Comparison of ENCODE assay signal across 9 mouse cellular contexts in genomic region chr12:86725706-86726105, GRCm38 (mm10). TPM values are rescaled to one million over a fixed set of nuclear protein-coding genes. Genes with fewer than 3 reads are reported as not detected.
DNase-seq lines count a peak whose midpoint lies in the region; ATAC-seq and TF ChIP-seq lines count a peak whose summit lies in the region.
"Had no signal": no experiment of that assay in that cellular context is flagged by ENCODE, and none has a peak within 500 bp of the region (broad histone marks: within the 10 kb centered on the region; RNA-seq: fewer than 3 reads in every experiment).

No protein-coding gene starts in this region.

- no peak overlapping the region for H3K27ac ChIP-seq in kidney, postnatal 0 days
- no peak overlapping the region for H3K27ac ChIP-seq in ES-Bruce4 (ENCODE audit: insufficient read depth, low read length)
- no peak overlapping the region for H3K27ac ChIP-seq in brown adipose tissue, adult 24 weeks (replicated peaks; ENCODE audit: low read depth, low read length)
- H3K27ac ChIP-seq in hindbrain, postnatal 0 days, result peak overlapping the region; percentile 57
- peak overlapping the region; percentile 71 for H3K27ac ChIP-seq in midbrain, embryonic 16.5 days (ENCODE audit: low read length)

- peak overlapping the region; percentile 94 for H3K4me2 ChIP-seq in kidney, postnatal 0 days (ENCODE audit: low read length)
- peak overlapping the region; percentile 95 for H3K4me2 ChIP-seq in hindbrain, postnatal 0 days (ENCODE audit: low read depth, low read length)
- H3K4me2 ChIP-seq in midbrain, embryonic 16.5 days (ENCODE audit: low read length), result peak overlapping the region; percentile 76

- no peaks in the 10 kb centered on the region for H3K9me3 ChIP-seq in kidney, postnatal 0 days (replicated peaks; ENCODE audit: low read length)
- H3K9me3 ChIP-seq in ES-Bruce4 (replicated peaks; ENCODE audit: control insufficient read depth, insufficient read depth, low read length, poor library complexity, severe bottlenecking), result no peaks in the 10 kb centered on the region
- H3K9me3 ChIP-seq in hindbrain, postnatal 0 days (ENCODE audit: low read length), result no peaks in the 10 kb centered on the region
- H3K9me3 ChIP-seq in midbrain, embryonic 16.5 days (replicated peaks; ENCODE audit: control insufficient read depth, low read length, poor library complexity, severe bottlenecking), result no peaks in the 10 kb centered on the region

- H3K4me3 ChIP-seq in kidney, postnatal 0 days (replicated peaks; ENCODE audit: low read depth, low read length), result peak overlapping the region; percentile 60
- H3K4me3 ChIP-seq in ES-Bruce4 (ENCODE audit: low read depth, low read length), result peak overlapping the region; percentile 88
- H3K4me3 ChIP-seq in brown adipose tissue, adult 24 weeks (ENCODE audit: insufficient read depth, low read depth, low read length), result peak overlapping the region; percentile 90
- peak overlapping the region; percentile 57 for H3K4me3 ChIP-seq in hindbrain, postnatal 0 days (ENCODE audit: low read length)
- peak overlapping the region; percentile 84 for H3K4me3 ChIP-seq in midbrain, embryonic 16.5 days (ENCODE audit: low read depth, low read length)

- no peak; the same call in 1 of the 2 replicates for ATAC-seq in kidney, postnatal 0 days (replicated peaks; ENCODE audit: low FRiP score, low read depth)
- peak; percentile 18 for ATAC-seq in hindbrain, postnatal 0 days
- peak; percentile 71 for ATAC-seq in midbrain, embryonic 16.5 days

- peak overlapping the region; percentile 61 for H3K9ac ChIP-seq in kidney, postnatal 0 days (ENCODE audit: low read depth, low read length)
- peak overlapping the region; percentile 86 for H3K9ac ChIP-seq in ES-Bruce4 (ENCODE audit: low read depth, poor library complexity, severe bottlenecking)
- peak overlapping the region; percentile 53 for H3K9ac ChIP-seq in hindbrain, postnatal 0 days (replicated peaks; ENCODE audit: low read length)
- H3K9ac ChIP-seq in midbrain, embryonic 16.5 days (ENCODE audit: low read depth, low read length), result peak overlapping the region; percentile 75

- no peaks in the 10 kb centered on the region for H3K36me3 ChIP-seq in kidney, postnatal 0 days (ENCODE audit: insufficient read depth, low read length)
- no peaks in the 10 kb centered on the region for H3K36me3 ChIP-seq in ES-Bruce4 (ENCODE audit: control insufficient read depth, insufficient read depth, low read length, poor library complexity, severe bottlenecking)
- H3K36me3 ChIP-seq in hindbrain, postnatal 0 days (ENCODE audit: insufficient read depth, low read length), result no peaks in the 10 kb centered on the region
- no peaks in the 10 kb centered on the region for H3K36me3 ChIP-seq in midbrain, embryonic 16.5 days (ENCODE audit: control insufficient read depth, insufficient read depth, low read length)

- TF ChIP-seq POLR2A in ES-Bruce4 (IDR thresholded peaks at IDR 0.05; ENCODE audit: insufficient read depth, low read length), result no peak

- no peaks in the 10 kb centered on the region for H3K27me3 ChIP-seq in kidney, postnatal 0 days (ENCODE audit: insufficient read depth, low read length)
- no peaks in the 10 kb centered on the region for H3K27me3 ChIP-seq in ES-Bruce4 (ENCODE audit: control insufficient read depth, insufficient read depth, low read length, poor library complexity, severe bottlenecking)
- no peaks in the 10 kb centered on the region for H3K27me3 ChIP-seq in hindbrain, postnatal 0 days (ENCODE audit: insufficient read depth, low read length)
- H3K27me3 ChIP-seq in midbrain, embryonic 16.5 days (ENCODE audit: control insufficient read depth, insufficient read depth, low read depth, low read length), result no peaks in the 10 kb centered on the region

- H3K4me1 ChIP-seq in kidney, postnatal 0 days (replicated peaks; ENCODE audit: insufficient read depth, low read length), result no peaks in the 10 kb centered on the region
- H3K4me1 ChIP-seq in ES-Bruce4 (ENCODE audit: control insufficient read depth, insufficient read depth, low read length), result no peaks in the 10 kb centered on the region
- H3K4me1 ChIP-seq in brown adipose tissue, adult 24 weeks (ENCODE audit: control insufficient read depth, insufficient read depth, insufficient read length, low read length), result no peaks in the 10 kb centered on the region
- H3K4me1 ChIP-seq in hindbrain, postnatal 0 days (ENCODE audit: insufficient read depth, low read length), result peaks cover 3% of the 10 kb centered on the region; the same call in 1 of the 2 replicates
- peaks cover 10% of the 10 kb centered on the region for H3K4me1 ChIP-seq in midbrain, embryonic 16.5 days (ENCODE audit: control insufficient read depth, insufficient read depth, low read length)

- TF ChIP-seq CTCF in kidney, postnatal 0 days (IDR thresholded peaks at IDR 0.05; ENCODE audit: low read depth), result no peak
- no peak for TF ChIP-seq CTCF in ES-Bruce4 (IDR thresholded peaks at IDR 0.05; ENCODE audit: low read depth, low read length)
- TF ChIP-seq CTCF in hindbrain, postnatal 0 days (IDR thresholded peaks at IDR 0.05; ENCODE audit: low read depth), result no peak

- DNase-seq in kidney, postnatal 0 days (ENCODE audit: low spot score), result peak; percentile 56
- DNase-seq in kidney, adult 18-20 months, result no peak
- DNase-seq in hindbrain, postnatal 0 days (ENCODE audit: low spot score), result peak; percentile 50
- DNase-seq in thymus, postnatal 4 days, result no peak
- no peak for DNase-seq in gastrocnemius, postnatal 10 days

- WGBS in kidney, postnatal 0 days, result under 1% methylated on average over 19 of the region's 19 CpGs
- under 1% methylated on average over 19 of the region's 19 CpGs for WGBS in hindbrain, postnatal 0 days
- 0% methylated on average over 19 of the region's 19 CpGs for WGBS in midbrain, embryonic 16.5 days

- no peak for TF ChIP-seq EP300 in ES-Bruce4 (IDR thresholded peaks at IDR 0.05; ENCODE audit: insufficient read depth, low read depth, low read length)

RNA-seq across cellular contexts. Expression of gene Angel1, which starts 0.6 kb away (rescaled TPM):
- 6.2 TPM in 2 replicates for polyA plus RNA-seq in kidney, postnatal 0 days (2015; fragmentation: Nextera tagmentation; extraction: Ambion mirVana)
- 12.0 and 14.4 TPM in 2 replicates for polyA plus RNA-seq in ES-Bruce4 (2011; ENCODE audit: insufficient read depth, insufficient read length, low read depth, missing spikeins)
- polyA plus RNA-seq in brown adipose tissue, adult 24 weeks (2012; ENCODE audit: insufficient read depth, insufficient read length, missing spikeins), result 2.2 and 2.9 TPM in 2 replicates
- 5.8 and 10.0 TPM in 2 replicates for total RNA-seq in hindbrain, postnatal 0 days (2014; rRNA removed)
- polyA plus RNA-seq in hindbrain, postnatal 0 days (2015; fragmentation: Nextera tagmentation; extraction: Ambion mirVana), result 9.1 and 9.3 TPM in 2 replicates
- polyA plus RNA-seq in midbrain, embryonic 16.5 days (2015; fragmentation: Nextera tagmentation; extraction: Ambion mirVana), result 10.6 and 10.8 TPM in 2 replicates
- 1 to 10 TPM; 5.8 to 6.3 TPM for total RNA-seq in gastrocnemius, postnatal 10 days (2021)

RNA-seq across cellular contexts. Expression of gene Lrrc74a, which starts 8.5 kb away (rescaled TPM):
- polyA plus RNA-seq in kidney, postnatal 0 days (2015; fragmentation: Nextera tagmentation; extraction: Ambion mirVana), result not detected in 2 replicates
- polyA plus RNA-seq in ES-Bruce4 (2011; ENCODE audit: insufficient read depth, insufficient read length, low read depth, missing spikeins), result not detected in 2 replicates
- not detected in 2 replicates for polyA plus RNA-seq in brown adipose tissue, adult 24 weeks (2012; ENCODE audit: insufficient read depth, insufficient read length, missing spikeins)
- total RNA-seq in hindbrain, postnatal 0 days (2014; rRNA removed), result not detected in 2 replicates
- not detected in 2 replicates for polyA plus RNA-seq in hindbrain, postnatal 0 days (2015; fragmentation: Nextera tagmentation; extraction: Ambion mirVana)
- polyA plus RNA-seq in midbrain, embryonic 16.5 days (2015; fragmentation: Nextera tagmentation; extraction: Ambion mirVana), result not detected in 2 replicates
- not detected for total RNA-seq in gastrocnemius, postnatal 10 days (2021)
- total RNA-seq: layer of hippocampus, postnatal 25 days had no signal

RNA-seq across cellular contexts. Expression of gene Vash1, which starts 47.2 kb away (rescaled TPM):
- 6.4 and 6.8 TPM in 2 replicates for polyA plus RNA-seq in kidney, postnatal 0 days (2015; fragmentation: Nextera tagmentation; extraction: Ambion mirVana)
- polyA plus RNA-seq in ES-Bruce4 (2011; ENCODE audit: insufficient read depth, insufficient read length, low read depth, missing spikeins), result 5.2 and 6.0 TPM in 2 replicates
- 1.0 and 1.5 TPM in 2 replicates for polyA plus RNA-seq in brown adipose tissue, adult 24 weeks (2012; ENCODE audit: insufficient read depth, insufficient read length, missing spikeins)
- 109 and 114 TPM in 2 replicates for total RNA-seq in hindbrain, postnatal 0 days (2014; rRNA removed)
- polyA plus RNA-seq in hindbrain, postnatal 0 days (2015; fragmentation: Nextera tagmentation; extraction: Ambion mirVana), result 25.0 and 26.5 TPM in 2 replicates
- 30.0 and 35.8 TPM in 2 replicates for polyA plus RNA-seq in midbrain, embryonic 16.5 days (2015; fragmentation: Nextera tagmentation; extraction: Ambion mirVana)
- 10 to 100 TPM; 29.9 to 34.5 TPM for total RNA-seq in gastrocnemius, postnatal 10 days (2021)

Comparison
In these comparisons a context has a peak if more than half of its experiments do, and no peak if none do; other contexts are left out.
1. DNase-seq: peak in kidney, postnatal 0 days (single experiment) and hindbrain, postnatal 0 days (single experiment); none in kidney, adult 18-20 months (single experiment), thymus, postnatal 4 days (single experiment) and gastrocnemius, postnatal 10 days (single experiment).
2. H3K27ac ChIP-seq: peak in hindbrain, postnatal 0 days (single experiment) and midbrain, embryonic 16.5 days (single experiment); none in kidney, postnatal 0 days (single experiment), ES-Bruce4 (single experiment) and brown adipose tissue, adult 24 weeks (single experiment).
3. Peak in every context shown above with its lines, with median percentiles within 50 percentile points of each other: H3K4me2 ChIP-seq, H3K4me3 ChIP-seq and H3K9ac ChIP-seq.